Mouse (Mus musculus): ENCODE measurements around the gene Prss16. TPM values are rescaled to one million over a fixed set of nuclear protein-coding genes. Genes with fewer than 3 reads are reported as not detected.

The Prss16 gene
- polyA plus RNA-seq, 1 experiment from 2014 or later: 0.46 TPM

GRCm38 (mm10) chr13:22029928-22030327 lies 20.4 kb upstream of the Prss16 start:
- Histone ChIP-seq H3K9me3 (ENCODE audit: control insufficient read depth, low read length) (no peaks in the 10 kb centered on the region), H3K27ac (ENCODE audit: low read depth) (no peak overlapping the region), H3K36me3 (ENCODE audit: control insufficient read depth, insufficient read depth, low read length) (no peaks in the 10 kb centered on the region), H3K4me3 (ENCODE audit: low read depth, low read length) (no peak overlapping the region), H3K27me3 (replicated peaks; ENCODE audit: control insufficient read depth, insufficient read depth, low read length) (no peaks in the 10 kb centered on the region), H3K4me1 (replicated peaks; ENCODE audit: control insufficient read depth, insufficient read depth, low read length) (peaks cover 7% of the 10 kb centered on the region), H3K4me2 (ENCODE audit: low read length) (no peak overlapping the region), H3K9ac (ENCODE audit: low read length) (no peak overlapping the region)
- DNase-seq (ENCODE audit: low spot score): no peak
- ATAC-seq (replicated peaks; ENCODE audit: low FRiP score, low TSS enrichment, low read depth): no peak
- 47% methylated on average over 8 of the region's 8 CpGs for WGBS

- peak; percentile 74 for ATAC-seq (replicated peaks; ENCODE audit: low FRiP score, low TSS enrichment, low read depth)
- peak; percentile 99 for DNase-seq (ENCODE audit: low spot score)
- Histone ChIP-seq H3K4me3 (ENCODE audit: low read depth, low read length) (peak overlapping the region; percentile 55), H3K9ac (ENCODE audit: low read length) (peak overlapping the region; percentile 62), H3K9me3 (ENCODE audit: control insufficient read depth, low read length) (no peaks in the 10 kb centered on the region), H3K27me3 (replicated peaks; ENCODE audit: control insufficient read depth, insufficient read depth, low read length) (no peaks in the 10 kb centered on the region), H3K27ac (ENCODE audit: low read depth) (peak overlapping the region; percentile 77), H3K4me2 (ENCODE audit: low read length) (peak overlapping the region; percentile 60), H3K4me1 (replicated peaks; ENCODE audit: control insufficient read depth, insufficient read depth, low read length) (peaks cover 7% of the 10 kb centered on the region), H3K36me3 (ENCODE audit: control insufficient read depth, insufficient read depth, low read length) (no peaks in the 10 kb centered on the region)
- 1% methylated on average over 40 of the region's 40 CpGs for WGBS
These were observed 19.3 kb upstream of the Prss16 start for GRCm38 (mm10) chr13:22028673-22029460.

- Histone ChIP-seq H3K4me3 (ENCODE audit: low read depth, low read length) (peak overlapping the region; percentile 59), H3K27ac (ENCODE audit: low read depth) (no peak overlapping the region), H3K4me2 (ENCODE audit: low read length) (peak overlapping the region; percentile 60), H3K4me1 (replicated peaks; ENCODE audit: control insufficient read depth, insufficient read depth, low read length) (peaks cover 4% of the 10 kb centered on the region), H3K36me3 (ENCODE audit: control insufficient read depth, insufficient read depth, low read length) (no peaks in the 10 kb centered on the region), H3K9ac (ENCODE audit: low read length) (peak overlapping the region; percentile 53), H3K27me3 (replicated peaks; ENCODE audit: control insufficient read depth, insufficient read depth, low read length) (no peaks in the 10 kb centered on the region), H3K9me3 (ENCODE audit: control insufficient read depth, low read length) (no peaks in the 10 kb centered on the region)
- DNase-seq (ENCODE audit: low spot score): peak; percentile 100
- no peak; the same call in 1 of the 2 replicates for ATAC-seq (replicated peaks; ENCODE audit: low FRiP score, low TSS enrichment, low read depth)
- 1% methylated on average over 35 of the region's 35 CpGs for WGBS
These were observed 16.8 kb upstream of the Prss16 start for GRCm38 (mm10) chr13:22026058-22027031.

GRCm38 (mm10) chr13:22022241-22022640 lies 12.7 kb upstream of the Prss16 start:
- H3K27me3 ChIP-seq (replicated peaks; ENCODE audit: control insufficient read depth, insufficient read depth, low read length): peaks cover 9% of the 10 kb centered on the region; the same call in 1 of the 2 replicates
- peak; percentile 89 for DNase-seq (ENCODE audit: low spot score)
- H3K4me1 ChIP-seq (replicated peaks; ENCODE audit: control insufficient read depth, insufficient read depth, low read length): 0 out of 2 replicates have a peak, but pooled peaks cover 7% of the 10 kb centered on the region
- no peak overlapping the region for H3K27ac ChIP-seq (ENCODE audit: low read depth)
- H3K9ac ChIP-seq (ENCODE audit: low read length): peak overlapping the region; percentile 48
- peak; percentile 81 for ATAC-seq (replicated peaks; ENCODE audit: low FRiP score, low TSS enrichment, low read depth)
- WGBS: under 1% methylated on average over 9 of the region's 9 CpGs
- H3K36me3 ChIP-seq (ENCODE audit: control insufficient read depth, insufficient read depth, low read length): no peaks in the 10 kb centered on the region
- H3K9me3 ChIP-seq (ENCODE audit: control insufficient read depth, low read length): no peaks in the 10 kb centered on the region
- peak overlapping the region; percentile 63 for H3K4me3 ChIP-seq (ENCODE audit: low read depth, low read length)
- peak overlapping the region; percentile 86 for H3K4me2 ChIP-seq (ENCODE audit: low read length)

GRCm38 (mm10) chr13:22021581-22021980 lies 12.0 kb upstream of the Prss16 start:
- H3K9me3 ChIP-seq (ENCODE audit: control insufficient read depth, low read length): no peaks in the 10 kb centered on the region
- DNase-seq (ENCODE audit: low spot score) (peak; percentile 63), ATAC-seq (replicated peaks; ENCODE audit: low FRiP score, low TSS enrichment, low read depth) (no peak)
- H3K9ac ChIP-seq (ENCODE audit: low read length): peak overlapping the region; percentile 48
- H3K27ac ChIP-seq (ENCODE audit: low read depth): no peak overlapping the region
- peak overlapping the region; percentile 86 for H3K4me2 ChIP-seq (ENCODE audit: low read length)
- no peaks in the 10 kb centered on the region for H3K36me3 ChIP-seq (ENCODE audit: control insufficient read depth, insufficient read depth, low read length)
- under 1% methylated on average over 11 of the region's 11 CpGs for WGBS
- H3K27me3 ChIP-seq (replicated peaks; ENCODE audit: control insufficient read depth, insufficient read depth, low read length): peaks cover 9% of the 10 kb centered on the region; the same call in 1 of the 2 replicates
- 0 out of 2 replicates have a peak, but pooled peaks cover 7% of the 10 kb centered on the region for H3K4me1 ChIP-seq (replicated peaks; ENCODE audit: control insufficient read depth, insufficient read depth, low read length)
- H3K4me3 ChIP-seq (ENCODE audit: low read depth, low read length): peak overlapping the region; percentile 63

GRCm38 (mm10) chr13:22020901-22021339 lies 11.4 kb upstream of the Prss16 start:
- Histone ChIP-seq H3K4me2 (ENCODE audit: low read length) (peak overlapping the region; percentile 86), H3K27me3 (replicated peaks; ENCODE audit: control insufficient read depth, insufficient read depth, low read length) (peaks cover 11% of the 10 kb centered on the region; the same call in 1 of the 2 replicates), H3K4me1 (replicated peaks; ENCODE audit: control insufficient read depth, insufficient read depth, low read length) (0 out of 2 replicates have a peak, but pooled peaks cover 7% of the 10 kb centered on the region), H3K9ac (ENCODE audit: low read length) (peak overlapping the region; percentile 53), H3K4me3 (ENCODE audit: low read depth, low read length) (peak overlapping the region; percentile 63), H3K9me3 (ENCODE audit: control insufficient read depth, low read length) (no peaks in the 10 kb centered on the region), H3K27ac (ENCODE audit: low read depth) (no peak overlapping the region), H3K36me3 (ENCODE audit: control insufficient read depth, insufficient read depth, low read length) (no peaks in the 10 kb centered on the region)
- ATAC-seq (replicated peaks; ENCODE audit: low FRiP score, low TSS enrichment, low read depth) (peak; percentile 73), DNase-seq (ENCODE audit: low spot score) (peak; percentile 85)
- WGBS: under 1% methylated on average over 8 of the region's 8 CpGs

- Histone ChIP-seq H3K27me3 (replicated peaks; ENCODE audit: control insufficient read depth, insufficient read depth, low read length) (peaks cover 15% of the 10 kb centered on the region), H3K4me1 (replicated peaks; ENCODE audit: control insufficient read depth, insufficient read depth, low read length) (0 out of 2 replicates have a peak, but pooled peaks cover 3% of the 10 kb centered on the region), H3K4me3 (ENCODE audit: low read depth, low read length) (peak overlapping the region; percentile 63), H3K9me3 (ENCODE audit: control insufficient read depth, low read length) (no peaks in the 10 kb centered on the region), H3K4me2 (ENCODE audit: low read length) (peak overlapping the region; percentile 86), H3K9ac (ENCODE audit: low read length) (peak overlapping the region; percentile 53), H3K36me3 (ENCODE audit: control insufficient read depth, insufficient read depth, low read length) (no peaks in the 10 kb centered on the region), H3K27ac (ENCODE audit: low read depth) (no peak overlapping the region)
- ATAC-seq (replicated peaks; ENCODE audit: low FRiP score, low TSS enrichment, low read depth) (no peak; the same call in none of the 2 replicates), DNase-seq (ENCODE audit: low spot score) (peak; percentile 72)
- WGBS: under 1% methylated on average over 44 of the region's 44 CpGs
These were observed 10.6 kb upstream of the Prss16 start for GRCm38 (mm10) chr13:22019934-22020835.

Measured in intestine, embryonic 14.5 days (tissue).